Mouse (Mus musculus): ENCODE results near the gene Micu1. TPM values are rescaled to one million over a fixed set of nuclear protein-coding genes. Genes with fewer than 3 reads are reported as not detected.
"Not testable (repeated sequence)": the region's sequence is repeated elsewhere in the genome, so short reads cannot be mapped to it uniquely, and the experiment has no call there.

The Micu1 gene
- total RNA-seq, 2 experiments from 2014 or later: 87.9 to 94.2 TPM

- no peak for DNase-seq (ENCODE audit: low spot score in 2 of 2)
- intact Hi-C loops (cut with DNase I): no loop called here
Measured at GRCm38 (mm10) chr10:59870038-59870437, 167.8 kb downstream of the Micu1 start.

GRCm38 (mm10) chr10:59872651-59873050 lies 170.4 kb downstream of the Micu1 start:
- DNase-seq (ENCODE audit: low spot score in 2 of 2); intact Hi-C loops (cut with DNase I): not testable (repeated sequence)

- no peak for DNase-seq (ENCODE audit: low spot score in 2 of 2)
- intact Hi-C loops (cut with DNase I): no loop called here
Measured at GRCm38 (mm10) chr10:59873206-59873605, 170.9 kb downstream of the Micu1 start.

- no peak for DNase-seq (ENCODE audit: low spot score in 2 of 2)
- intact Hi-C loops (cut with DNase I): no loop called here
Measured at GRCm38 (mm10) chr10:59873613-59874012, 171.3 kb downstream of the Micu1 start.

GRCm38 (mm10) chr10:59875396-59875795 lies 173.1 kb downstream of the Micu1 start:
- DNase-seq (ENCODE audit: low spot score in 2 of 2): no peak
- intact Hi-C loops (cut with DNase I): no loop called here

- DNase-seq (ENCODE audit: low spot score in 2 of 2); intact Hi-C loops (cut with DNase I): not testable (repeated sequence)
Measured at GRCm38 (mm10) chr10:59876698-59877097, 174.4 kb downstream of the Micu1 start.

- DNase-seq (ENCODE audit: low spot score in 2 of 2): no peak
- intact Hi-C loops (cut with DNase I): no loop called here
Measured at GRCm38 (mm10) chr10:59877421-59878117, 175.3 kb downstream of the Micu1 start.

GRCm38 (mm10) chr10:59878823-59879222 lies 176.5 kb downstream of the Micu1 start:
- no peak for DNase-seq (ENCODE audit: low spot score in 2 of 2)
- intact Hi-C loops (cut with DNase I): no loop called here

GRCm38 (mm10) chr10:59879255-59880028 lies 177.2 kb downstream of the Micu1 start, which contains the start of gene Dnajb12:
TSS of gene Dnajb12 (plus strand) at chr10:59879556.
- intact Hi-C loops (cut with DNase I): no loop called here
- DNase-seq (ENCODE audit: low spot score in 2 of 2): peak; percentile 96 to 97

- intact Hi-C loops (cut with DNase I): no loop called here
- no peak for DNase-seq (ENCODE audit: low spot score in 2 of 2)
Measured at GRCm38 (mm10) chr10:59880029-59880386, 177.7 kb downstream of the Micu1 start.

- DNase-seq (ENCODE audit: low spot score in 2 of 2): no peak
- intact Hi-C loops (cut with DNase I): no loop called here
Measured at GRCm38 (mm10) chr10:59880837-59881236, 178.6 kb downstream of the Micu1 start.

- intact Hi-C loops (cut with DNase I): no loop called here
- DNase-seq (ENCODE audit: low spot score in 2 of 2): no peak
Measured at GRCm38 (mm10) chr10:59884327-59885173, 182.3 kb downstream of the Micu1 start.

GRCm38 (mm10) chr10:59885174-59886080 lies 183.2 kb downstream of the Micu1 start:
- intact Hi-C loops (cut with DNase I): no loop called here
- DNase-seq (ENCODE audit: low spot score in 2 of 2): no peak

GRCm38 (mm10) chr10:59886081-59886466 lies 183.8 kb downstream of the Micu1 start:
- intact Hi-C loops (cut with DNase I): no loop called here

GRCm38 (mm10) chr10:59887432-59887831 lies 185.2 kb downstream of the Micu1 start:
- no peak for DNase-seq (ENCODE audit: low spot score in 2 of 2)

More at GRCm38 (mm10) chr10:59886081-59886466, 183.8 kb downstream of the Micu1 start:
- DNase-seq (ENCODE audit: low spot score in 2 of 2): no peak

GRCm38 (mm10) chr10:59889339-59889738 lies 187.1 kb downstream of the Micu1 start:
- DNase-seq (ENCODE audit: low spot score in 2 of 2): no peak
- intact Hi-C loops (cut with DNase I): no loop called here

More at GRCm38 (mm10) chr10:59887432-59887831, 185.2 kb downstream of the Micu1 start:
- intact Hi-C loops (cut with DNase I): no loop called here

- DNase-seq (ENCODE audit: low spot score in 2 of 2): no peak
- intact Hi-C loops (cut with DNase I): loop anchor here (10.0 kb wide), 1 partner anchor 225 kb away; no protein-coding TSS in a partner anchor
Measured at GRCm38 (mm10) chr10:59889953-59890751, 187.9 kb downstream of the Micu1 start.

- peak; percentile 67 to 71 for DNase-seq (ENCODE audit: low spot score in 2 of 2)
- intact Hi-C loops (cut with DNase I): loop anchor here (2.0 to 10.0 kb wide), 3 partner anchors 110 to 222 kb away; partner anchors contain the start of genes Anapc16 and Ascc1
Measured at GRCm38 (mm10) chr10:59892977-59893376, 190.7 kb downstream of the Micu1 start.

Measured in left cerebral cortex, postnatal 36 days (tissue).